Mouse (Mus musculus) T-helper 2 cell (primary cell): ENCODE results near the gene Sec11a.

Experiments used
- in situ Hi-C: fragments of 300-600 bp; cut with MboI, MseI; formaldehyde crosslinking; loops from one replicate; pipeline ENCODE4 v1.15.1; 2025; ENCODE audit warnings: high pct_unique_total_duplicates

The Sec11a gene

GRCm38 (mm10) chr7:80860729-80861274 is 86.8 kb downstream of the Sec11a start, which contains the start of gene Zscan2:
Zscan2 (plus strand) TSS chr7:80860920.
- in situ Hi-C loops, result no loop called here

GRCm38 (mm10) chr7:80860227-80860626 is 87.4 kb downstream of the Sec11a start:
- in situ Hi-C loops, result no loop called here

GRCm38 (mm10) chr7:80857181-80857580 is 90.4 kb downstream of the Sec11a start:
- in situ Hi-C loops, result no loop called here

GRCm38 (mm10) chr7:80855316-80855715 is 92.3 kb downstream of the Sec11a start:
- in situ Hi-C loops, result no loop called here
